Mouse (Mus musculus) heart, embryonic 11.5 days (tissue): ENCODE data around the gene Nt5e. TPM values are rescaled to one million over a fixed set of nuclear protein-coding genes. Genes with fewer than 3 reads are reported as not detected.
"Not testable (repeated sequence)": the region's sequence is repeated elsewhere in the genome, so short reads cannot be mapped to it uniquely, and the experiment has no call there.

Source experiments
- ATAC-seq: fragments of 200-750 bp; cut with Nextera tagmentation; replicated peaks from 2 replicates; pipeline ENCODE4 v1.8.0; 2017; ENCODE audit warnings: moderate library complexity; ENCODE audit not compliant: insufficient number of reproducible peaks, low FRiP score, low TSS enrichment
- H3K27ac ChIP-seq: fragments of 300-500 bp; sonication (generic); 2 replicates; pipeline ENCODE4 v1.5.1; 2014; ENCODE audit warnings: mild to moderate bottlenecking, low read depth, low read length
- H3K27me3 ChIP-seq: fragments of 300-500 bp; sonication (generic); 2 replicates; pipeline ENCODE4 v1.6.1; 2014; ENCODE audit warnings: mild to moderate bottlenecking, low read length, mixed read lengths; ENCODE audit not compliant: control insufficient read depth, insufficient read depth
- H3K36me3 ChIP-seq: fragments of 300-500 bp; sonication (generic); 2 replicates; pipeline ENCODE4 v1.6.1; 2014; ENCODE audit warnings: mild to moderate bottlenecking, low read length, moderate library complexity, mixed read lengths; ENCODE audit not compliant: control insufficient read depth, insufficient read depth
- H3K4me1 ChIP-seq: fragments of 300-500 bp; sonication (generic); 2 replicates; pipeline ENCODE4 v1.6.1; 2014; ENCODE audit warnings: low read length; ENCODE audit not compliant: control insufficient read depth, insufficient read depth
- H3K4me2 ChIP-seq: fragments of 300-500 bp; sonication (generic); 2 replicates; pipeline ENCODE4 v1.6.1; 2014; ENCODE audit warnings: mild to moderate bottlenecking, moderate library complexity
- H3K4me3 ChIP-seq: fragments of 300-500 bp; sonication (generic); 2 replicates; pipeline ENCODE4 v1.5.1; 2014; ENCODE audit warnings: low read depth, low read length
- H3K9ac ChIP-seq: fragments of 300-500 bp; sonication (generic); 2 replicates; pipeline ENCODE4 v1.6.1; 2014; ENCODE audit warnings: mild to moderate bottlenecking, low read depth, low read length, moderate library complexity
- H3K9me3 ChIP-seq: fragments of 300-500 bp; sonication (generic); replicated peaks from 2 replicates; pipeline ENCODE4 v1.6.1; 2016; ENCODE audit warnings: low read length; ENCODE audit not compliant: control insufficient read depth
- WGBS: fragments of 180-500 bp; shearing (Covaris S2); extraction: QIAGEN DNeasy Blood & Tissue Kit; methylation state at CpG from one replicate; pipeline ENCODE4 v1.1.7; 2014; ENCODE audit not compliant: insufficient replicate concordance; 5-methylcytosine and 5-hydroxymethylcytosine counted together
- polyA plus RNA-seq: library from polyadenylated mRNA; unstranded; fragments of >200 nt; fragmentation: Nextera tagmentation; extraction: Ambion mirVana; gene quantifications from 2 replicates; pipeline ENCODE4 v1.2.1, GENCODE M21; 2014

Gene Nt5e
- polyA plus RNA-seq: 2.8 and 3.0 TPM in 2 replicates

- peaks cover 10% of the 10 kb centered on the region for H3K27me3 ChIP-seq
- no peaks in the 10 kb centered on the region for H3K36me3 ChIP-seq
- no peak within 1 kb of the TSS for H3K27ac ChIP-seq
- no peaks in the 10 kb centered on the region for H3K4me1 ChIP-seq
- under 1% methylated on average over 66 of the region's 66 CpGs for WGBS
- no peaks in the 10 kb centered on the region for H3K9me3 ChIP-seq
- peak within 1 kb of the TSS; percentile 88 for H3K4me2 ChIP-seq
- peak within 1 kb of the TSS; percentile 67 for H3K4me3 ChIP-seq
- peak; percentile 88 for ATAC-seq
- peak within 1 kb of the TSS; percentile 72 for H3K9ac ChIP-seq
Measured at GRCm38 (mm10) chr9:88326930-88327901, at the start of gene Nt5e. Gene Nt5e, plus strand, starts transcription at chr9:88327197.

GRCm38 (mm10) chr9:88277588-88277987 is 49.4 kb upstream of the Nt5e start:
- no peak overlapping the region for H3K4me3 ChIP-seq
- no peaks in the 10 kb centered on the region for H3K36me3 ChIP-seq
- no peak for ATAC-seq
- 69% methylated on average over 4 of the region's 4 CpGs for WGBS
- H3K4me1 ChIP-seq: peaks cover 8% of the 10 kb centered on the region
- no peak overlapping the region for H3K9ac ChIP-seq
- no peak overlapping the region for H3K4me2 ChIP-seq
- H3K27ac ChIP-seq: no peak overlapping the region
- no peaks in the 10 kb centered on the region for H3K27me3 ChIP-seq
- no peaks in the 10 kb centered on the region for H3K9me3 ChIP-seq

DNA sequence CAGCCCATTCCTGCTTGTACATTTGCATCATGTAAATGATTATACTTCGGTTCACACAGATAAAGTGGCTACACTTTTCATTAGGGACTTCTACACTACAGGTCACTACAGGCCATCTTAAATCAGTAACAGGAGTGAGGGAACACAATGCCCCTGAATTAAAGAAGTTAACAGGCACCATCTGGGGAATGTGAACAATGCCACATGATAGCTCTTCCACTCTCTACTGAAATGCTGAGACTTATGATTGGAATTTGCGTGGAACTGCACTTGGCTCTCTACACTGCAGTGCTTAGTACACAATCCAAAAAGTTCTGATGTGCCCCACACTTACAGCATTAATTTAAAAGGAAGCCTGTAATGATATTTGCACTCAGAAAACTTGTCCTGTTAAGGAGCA is 47.3 kb upstream of the Nt5e start:
- Histone ChIP-seq H3K36me3 (no peaks in the 10 kb centered on the region), H3K4me1 (peaks cover 8% of the 10 kb centered on the region), H3K9me3 (no peaks in the 10 kb centered on the region), H3K27me3 (no peaks in the 10 kb centered on the region), H3K4me2 (no peak overlapping the region), H3K9ac (no peak overlapping the region), H3K27ac (no peak overlapping the region), H3K4me3 (no peak overlapping the region)
- ATAC-seq: no peak
- 53% methylated on average over 2 of the region's 2 CpGs for WGBS

DNA sequence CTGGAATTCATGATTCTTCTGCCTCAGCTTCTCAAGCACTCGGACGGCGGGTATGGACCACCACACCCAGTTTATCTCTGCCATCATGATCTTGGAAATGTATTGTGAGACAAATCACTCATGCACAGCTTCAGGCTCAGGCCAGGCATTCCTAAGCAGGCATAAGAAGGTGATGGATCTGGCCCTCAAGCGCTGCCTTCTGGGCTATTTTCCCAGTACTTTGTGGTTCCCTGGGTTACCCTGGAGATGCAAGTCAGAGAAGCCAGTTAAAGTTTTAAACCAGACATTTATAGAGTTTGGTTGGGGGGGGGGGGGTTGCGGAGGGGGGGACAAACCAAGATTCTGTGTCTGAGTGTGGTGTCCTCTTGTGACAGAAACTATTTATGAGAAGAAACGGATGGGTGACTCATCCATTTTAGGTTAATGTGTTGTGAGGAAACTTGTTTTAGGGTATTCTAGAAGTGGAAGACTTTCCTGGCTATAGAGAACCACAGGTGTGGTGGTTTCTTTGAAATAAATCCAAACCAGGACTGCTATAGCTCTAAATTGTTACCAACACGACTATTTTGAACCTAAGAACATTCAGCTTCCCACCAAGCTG is 37.3 kb upstream of the Nt5e start:
- H3K4me3 ChIP-seq: no peak overlapping the region
- ATAC-seq: no peak
- no peak overlapping the region for H3K9ac ChIP-seq
- H3K9me3 ChIP-seq: no peaks in the 10 kb centered on the region
- H3K27me3 ChIP-seq: no peaks in the 10 kb centered on the region
- H3K4me2 ChIP-seq: no peak overlapping the region
- H3K4me1 ChIP-seq: no peaks in the 10 kb centered on the region
- no peak overlapping the region for H3K27ac ChIP-seq
- 85% methylated on average over 7 of the region's 7 CpGs for WGBS
- H3K36me3 ChIP-seq: no peaks in the 10 kb centered on the region

DNA sequence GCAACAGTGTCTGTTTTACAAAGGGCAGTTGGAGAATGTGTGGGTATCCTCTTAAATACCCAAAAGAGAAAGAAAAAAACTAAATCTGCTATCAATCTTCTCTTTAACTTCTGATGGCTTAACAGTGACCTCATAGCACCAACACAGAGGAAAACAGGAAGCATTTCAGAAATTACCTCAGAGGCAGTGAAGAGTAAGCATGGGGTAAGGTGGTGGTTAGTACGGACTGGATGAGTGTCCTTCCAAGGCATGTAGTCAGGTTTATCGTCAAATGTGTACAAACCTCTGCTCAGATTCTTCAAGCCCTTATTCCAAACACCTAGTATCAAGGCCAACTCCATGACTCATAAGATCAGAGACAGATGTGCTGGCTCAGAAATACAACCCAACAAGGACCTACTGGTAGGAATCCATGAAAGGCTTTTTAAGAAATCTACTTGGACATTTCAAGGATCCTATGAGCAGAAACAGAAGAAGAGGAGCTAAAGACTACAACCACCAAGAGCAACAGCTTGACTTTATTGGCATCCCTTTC is 34.1 kb upstream of the Nt5e start:
- H3K27ac ChIP-seq: no peak overlapping the region

GRCm38 (mm10) chr9:88295798-88296197 is 31.2 kb upstream of the Nt5e start:
- Histone ChIP-seq H3K36me3 (no peaks in the 10 kb centered on the region), H3K9me3 (no peaks in the 10 kb centered on the region), H3K4me2 (no peak overlapping the region), H3K27ac (no peak overlapping the region), H3K4me3 (no peak overlapping the region), H3K4me1 (no peaks in the 10 kb centered on the region), H3K27me3 (no peaks in the 10 kb centered on the region), H3K9ac (no peak overlapping the region)
- WGBS: 50% methylated on average over 4 of the region's 4 CpGs
- no peak for ATAC-seq

More for the DNA sequence above, 34.1 kb upstream of the Nt5e start:
- no peak overlapping the region for H3K4me2 ChIP-seq
- no peaks in the 10 kb centered on the region for H3K4me1 ChIP-seq
- ATAC-seq: no peak
- WGBS: 77% methylated on average over 2 of the region's 2 CpGs
- H3K9me3 ChIP-seq: no peaks in the 10 kb centered on the region
- H3K27me3 ChIP-seq: no peaks in the 10 kb centered on the region
- H3K9ac ChIP-seq: no peak overlapping the region
- H3K4me3 ChIP-seq: no peak overlapping the region
- H3K36me3 ChIP-seq: no peaks in the 10 kb centered on the region

GRCm38 (mm10) chr9:88296321-88296720 is 30.7 kb upstream of the Nt5e start:
- no peak for ATAC-seq
- 62% methylated on average over 5 of the region's 5 CpGs for WGBS
- Histone ChIP-seq H3K36me3 (no peaks in the 10 kb centered on the region), H3K4me2 (no peak overlapping the region), H3K9me3 (no peaks in the 10 kb centered on the region), H3K4me3 (no peak overlapping the region), H3K9ac (no peak overlapping the region), H3K27ac (no peak overlapping the region), H3K4me1 (no peaks in the 10 kb centered on the region), H3K27me3 (no peaks in the 10 kb centered on the region)

DNA sequence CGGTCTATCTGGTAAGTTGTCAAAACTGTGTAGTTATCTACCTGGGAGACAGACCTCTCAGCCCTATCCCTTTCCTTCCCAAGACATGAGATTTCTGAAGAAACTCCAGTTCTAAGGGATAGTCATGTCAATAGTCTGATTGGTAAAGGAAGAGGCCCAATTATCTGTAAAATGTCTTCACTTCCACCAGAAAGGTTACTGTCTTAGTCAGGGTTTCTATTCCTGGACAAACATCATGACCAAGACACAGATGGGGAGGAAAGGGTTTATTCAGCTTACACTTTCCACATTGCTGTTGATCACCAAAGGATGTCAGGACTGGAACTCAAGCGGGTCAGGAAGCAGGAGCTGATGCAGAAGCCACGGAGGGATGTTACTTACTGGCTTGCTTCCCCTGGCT is 29.8 kb upstream of the Nt5e start:
- H3K4me1 ChIP-seq, H3K27ac ChIP-seq, H3K4me2 ChIP-seq, H3K36me3 ChIP-seq, H3K27me3 ChIP-seq, ATAC-seq, H3K4me3 ChIP-seq, H3K9me3 ChIP-seq, H3K9ac ChIP-seq: not testable (repeated sequence)
- 75% methylated on average over 3 of the region's 3 CpGs for WGBS
